Mouse (Mus musculus) myocyte (in vitro differentiated cells): ENCODE measurements at regions not wholly inside any gene's neighbourhood (a gene's known extent, or its start where the extent isn't known, plus 50 kb on each side); places are given as distances from the start of the nearest gene placed in this dataset.

Experiments
- E2F4 ChIP-seq: IDR thresholded peaks from one replicate; pipeline ENCODE4 v1.6.1; 2011; ENCODE audit warnings: mild to moderate bottlenecking, control low read depth, moderate library complexity; ENCODE audit not compliant: insufficient read depth
- MAX ChIP-seq: IDR thresholded peaks from one replicate; pipeline ENCODE4 v1.6.1; 2011; ENCODE audit warnings: low read depth, mild to moderate bottlenecking, control low read depth
- POLR2A ChIP-seq: IDR thresholded peaks from one replicate; pipeline ENCODE4 v1.6.1; 2011; ENCODE audit warnings: low read depth, mild to moderate bottlenecking, control low read depth, moderate library complexity; ENCODE audit not compliant: insufficient read length
- POLR2AphosphoS2 ChIP-seq: IDR thresholded peaks from one replicate; pipeline ENCODE4 v1.6.1; 2011; ENCODE audit warnings: low read depth, control low read depth; ENCODE audit not compliant: insufficient read length
- REST ChIP-seq: IDR thresholded peaks from one replicate; pipeline ENCODE4 v1.6.1; 2011; ENCODE audit warnings: mild to moderate bottlenecking, control low read depth, moderate library complexity; ENCODE audit not compliant: insufficient read depth, insufficient read length
- USF1 ChIP-seq: IDR thresholded peaks from one replicate; pipeline ENCODE4 v1.6.1; 2011; ENCODE audit warnings: low read depth, mild to moderate bottlenecking, control low read depth, moderate library complexity

DNA sequence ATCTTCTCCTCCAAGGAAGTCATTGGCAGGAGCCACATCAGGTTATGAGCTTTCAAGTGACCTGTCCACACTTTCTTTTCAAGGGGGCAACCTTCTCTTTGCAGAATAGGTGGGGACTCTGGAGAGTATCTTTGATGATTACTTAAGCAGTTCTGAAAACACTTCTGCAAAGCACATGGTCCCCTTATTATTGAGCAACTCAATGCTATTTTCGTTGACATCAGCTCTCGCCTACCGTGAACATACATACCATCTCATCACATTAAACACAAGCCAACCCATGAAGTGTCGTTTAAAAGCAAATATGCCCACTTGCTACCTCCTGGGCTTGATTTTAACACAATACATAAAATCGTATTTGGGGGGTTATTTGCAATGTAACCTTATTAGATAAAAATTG lies 141.8 kb downstream of the Maf start:
- TF ChIP-seq POLR2A, result no peak
- no peak for TF ChIP-seq MAX
- no peak for TF ChIP-seq POLR2AphosphoS2
- TF ChIP-seq REST, result no peak
- TF ChIP-seq USF1, result no peak
- TF ChIP-seq E2F4, result no peak
